Mouse (Mus musculus): ENCODE measurements around the gene Tmem210. TPM values are rescaled to one million over a fixed set of nuclear protein-coding genes. Genes with fewer than 3 reads are reported as not detected.

Gene Tmem210
- polyA plus RNA-seq, 1 experiment from 2014 or later = not detected

DNA sequence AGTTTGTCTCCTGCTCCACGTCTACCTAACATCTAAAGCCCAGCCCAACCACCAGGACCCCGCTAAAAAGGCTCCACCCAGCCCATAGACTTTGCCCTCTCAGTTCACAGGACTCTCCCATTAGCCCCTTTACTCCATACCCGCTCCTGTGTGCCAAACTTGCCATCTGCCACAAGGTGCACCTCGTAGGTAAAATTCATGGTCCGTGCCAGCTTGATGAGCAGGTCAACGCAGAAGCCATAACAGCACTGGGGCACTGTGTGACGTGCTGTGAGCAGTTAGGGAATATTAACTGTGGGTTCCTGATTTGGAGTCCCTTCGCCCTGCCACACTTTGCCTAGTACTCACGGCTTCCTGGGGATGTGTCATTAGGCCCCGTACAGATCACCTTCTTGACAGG, 10.1 kb downstream of the Tmem210 start:
- H3K36me3 ChIP-seq (ENCODE audit: control insufficient read depth, insufficient read depth, low read length) = no peaks in the 10 kb centered on the region
- H3K27ac ChIP-seq (ENCODE audit: low read depth, low read length) = no peak overlapping the region
- no peak for DNase-seq (ENCODE audit: low spot score)
- WGBS = 85% methylated on average over 10 of the region's 10 CpGs
- H3K4me1 ChIP-seq (replicated peaks; ENCODE audit: control insufficient read depth, insufficient read depth, low read length) = no peaks in the 10 kb centered on the region
- no peak overlapping the region for H3K4me2 ChIP-seq (replicated peaks; ENCODE audit: low read depth, low read length)
- H3K4me3 ChIP-seq (ENCODE audit: low read depth, low read length) = no peak overlapping the region
- H3K9ac ChIP-seq (ENCODE audit: low read depth, low read length) = no peak overlapping the region
- no peaks in the 10 kb centered on the region for H3K9me3 ChIP-seq (ENCODE audit: control insufficient read depth, low read length)
- H3K27me3 ChIP-seq (ENCODE audit: control insufficient read depth, insufficient read depth, low read length) = peaks cover 15% of the 10 kb centered on the region
- ATAC-seq (ENCODE audit: low FRiP score) = no peak

DNA sequence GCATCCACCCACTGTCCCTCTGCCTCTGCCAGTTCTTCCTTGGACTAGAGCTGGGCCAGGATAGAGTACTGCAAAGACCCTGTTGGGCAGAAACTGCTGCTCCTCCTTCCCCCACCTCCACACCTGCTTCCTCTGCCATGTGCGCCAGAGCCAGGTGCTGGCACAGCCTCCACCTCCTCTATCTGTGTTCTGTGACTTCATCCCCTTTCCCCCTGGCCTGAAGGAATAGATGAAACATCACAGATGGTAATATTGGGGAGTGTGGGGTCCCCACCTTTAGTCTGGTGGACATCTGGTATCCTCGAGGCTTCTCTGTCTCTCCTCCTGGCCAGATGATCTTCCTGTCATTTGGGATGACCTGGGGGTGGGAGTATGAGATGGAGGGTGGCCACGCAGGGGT, 15.5 kb downstream of the Tmem210 start:
- peaks cover 15% of the 10 kb centered on the region for H3K27me3 ChIP-seq (ENCODE audit: control insufficient read depth, insufficient read depth, low read length)
- no peaks in the 10 kb centered on the region for H3K36me3 ChIP-seq (ENCODE audit: control insufficient read depth, insufficient read depth, low read length)
- WGBS = 76% methylated on average over 3 of the region's 3 CpGs
- no peaks in the 10 kb centered on the region for H3K9me3 ChIP-seq (ENCODE audit: control insufficient read depth, low read length)
- DNase-seq (ENCODE audit: low spot score) (no peak), ATAC-seq (ENCODE audit: low FRiP score) (no peak)
- no peak overlapping the region for H3K4me3 ChIP-seq (ENCODE audit: low read depth, low read length)
- H3K4me1 ChIP-seq (replicated peaks; ENCODE audit: control insufficient read depth, insufficient read depth, low read length) = peaks cover 3% of the 10 kb centered on the region; the same call in 1 of the 2 replicates
- H3K9ac ChIP-seq (ENCODE audit: low read depth, low read length) = no peak overlapping the region
- H3K4me2 ChIP-seq (replicated peaks; ENCODE audit: low read depth, low read length) = no peak overlapping the region
- H3K27ac ChIP-seq (ENCODE audit: low read depth, low read length) = no peak overlapping the region

DNA sequence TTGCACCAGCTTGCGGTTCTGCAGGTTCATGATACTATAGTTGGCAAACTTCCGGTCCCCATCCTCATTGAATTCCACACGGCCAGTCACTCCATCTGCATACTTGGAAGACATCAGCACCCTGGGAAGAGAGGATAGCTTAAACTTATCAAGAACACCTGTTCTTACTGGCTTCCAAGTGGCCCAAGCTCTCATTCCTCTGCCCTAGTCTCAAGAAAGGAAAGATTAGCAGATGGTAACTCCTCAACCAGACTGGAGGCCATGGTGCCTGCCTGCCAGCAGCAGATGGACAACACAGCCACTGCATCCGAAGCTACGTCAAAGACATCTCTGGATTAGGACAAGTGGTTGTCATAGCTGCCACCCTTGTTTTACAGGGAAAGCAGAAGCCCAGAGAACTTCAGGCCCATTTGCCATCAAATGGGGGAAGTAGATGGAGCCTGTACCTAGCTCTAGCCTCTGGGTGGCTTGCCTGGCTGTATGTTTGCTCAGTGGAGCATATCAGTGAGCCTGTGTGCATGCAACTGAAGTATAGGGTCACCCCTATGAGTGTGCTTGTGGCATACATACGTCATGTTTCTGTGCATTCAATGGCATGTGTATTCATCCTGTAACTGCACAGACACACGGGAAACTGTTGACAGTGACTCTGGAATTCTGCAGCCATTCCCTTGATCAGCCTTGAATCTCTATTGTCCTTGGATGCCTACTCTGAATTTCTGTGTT, 16.1 kb downstream of the Tmem210 start:
- peaks cover 20% of the 10 kb centered on the region for H3K27me3 ChIP-seq (ENCODE audit: control insufficient read depth, insufficient read depth, low read length)
- peak overlapping the region; percentile 63; the same call in 1 of the 2 replicates for H3K4me2 ChIP-seq (replicated peaks; ENCODE audit: low read depth, low read length)
- peak overlapping the region; percentile 36; the same call in 1 of the 2 replicates for H3K4me3 ChIP-seq (ENCODE audit: low read depth, low read length)
- WGBS = 75% methylated on average over 7 of the region's 7 CpGs
- no peak overlapping the region for H3K27ac ChIP-seq (ENCODE audit: low read depth, low read length)
- no peaks in the 10 kb centered on the region for H3K9me3 ChIP-seq (ENCODE audit: control insufficient read depth, low read length)
- peaks cover 3% of the 10 kb centered on the region; the same call in 1 of the 2 replicates for H3K4me1 ChIP-seq (replicated peaks; ENCODE audit: control insufficient read depth, insufficient read depth, low read length)
- DNase-seq (ENCODE audit: low spot score) (no peak), ATAC-seq (ENCODE audit: low FRiP score) (no peak)
- no peak overlapping the region for H3K9ac ChIP-seq (ENCODE audit: low read depth, low read length)
- no peaks in the 10 kb centered on the region for H3K36me3 ChIP-seq (ENCODE audit: control insufficient read depth, insufficient read depth, low read length)

DNA sequence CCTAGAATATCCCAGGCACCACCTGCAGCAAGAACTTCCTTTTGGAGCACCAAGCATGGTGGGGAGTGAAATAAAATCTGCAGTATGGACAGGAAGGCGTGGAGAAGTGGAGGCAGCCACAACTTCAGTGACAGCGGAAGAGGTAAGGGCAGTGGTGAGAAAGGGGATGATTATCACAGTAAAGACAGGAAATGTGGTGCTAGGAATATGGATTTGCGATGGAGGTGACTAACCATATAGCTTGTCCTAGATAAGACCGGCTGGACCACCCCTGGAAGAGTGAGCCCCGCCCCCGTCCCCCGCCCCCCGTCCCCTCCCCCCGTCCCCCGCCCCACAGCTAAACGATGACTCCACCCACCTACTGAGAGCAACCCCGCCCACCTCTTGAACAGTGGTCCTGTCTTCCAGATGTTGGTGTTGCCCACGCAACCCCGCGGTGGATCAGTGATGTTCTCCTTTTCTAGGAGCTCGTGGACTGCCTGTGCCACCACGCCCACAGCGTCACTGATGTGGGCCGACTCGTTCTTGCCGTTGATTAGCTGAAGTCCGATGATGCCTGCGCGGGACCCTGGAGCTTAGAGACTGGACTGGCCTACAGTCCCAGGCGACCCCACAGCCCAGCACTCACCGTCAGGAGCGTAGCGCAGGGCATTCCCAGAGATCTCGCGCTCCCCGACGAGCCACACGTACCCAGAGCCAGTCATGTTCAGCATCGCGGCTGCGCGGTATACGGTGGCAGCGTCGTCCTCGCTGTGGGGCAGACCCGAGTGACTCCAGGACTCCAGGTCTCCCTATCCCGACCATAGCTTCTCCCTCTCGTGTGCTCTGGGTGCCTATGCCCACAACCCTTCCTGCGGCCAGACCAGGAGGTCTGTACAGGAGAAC, 17.0 kb downstream of the Tmem210 start:
- Histone ChIP-seq H3K4me3 (ENCODE audit: low read depth, low read length) (peak overlapping the region; percentile 36), H3K9ac (ENCODE audit: low read depth, low read length) (peak overlapping the region; percentile 52), H3K9me3 (ENCODE audit: control insufficient read depth, low read length) (no peaks in the 10 kb centered on the region), H3K27me3 (ENCODE audit: control insufficient read depth, insufficient read depth, low read length) (peaks cover 23% of the 10 kb centered on the region), H3K4me1 (replicated peaks; ENCODE audit: control insufficient read depth, insufficient read depth, low read length) (peaks cover 3% of the 10 kb centered on the region; the same call in 1 of the 2 replicates), H3K4me2 (replicated peaks; ENCODE audit: low read depth, low read length) (peak overlapping the region; percentile 63), H3K36me3 (ENCODE audit: control insufficient read depth, insufficient read depth, low read length) (no peaks in the 10 kb centered on the region), H3K27ac (ENCODE audit: low read depth, low read length) (no peak overlapping the region)
- DNase-seq (ENCODE audit: low spot score) (peak; percentile 72), ATAC-seq (ENCODE audit: low FRiP score) (peak; percentile 72)
- 3% methylated on average over 45 of the region's 45 CpGs for WGBS

DNA sequence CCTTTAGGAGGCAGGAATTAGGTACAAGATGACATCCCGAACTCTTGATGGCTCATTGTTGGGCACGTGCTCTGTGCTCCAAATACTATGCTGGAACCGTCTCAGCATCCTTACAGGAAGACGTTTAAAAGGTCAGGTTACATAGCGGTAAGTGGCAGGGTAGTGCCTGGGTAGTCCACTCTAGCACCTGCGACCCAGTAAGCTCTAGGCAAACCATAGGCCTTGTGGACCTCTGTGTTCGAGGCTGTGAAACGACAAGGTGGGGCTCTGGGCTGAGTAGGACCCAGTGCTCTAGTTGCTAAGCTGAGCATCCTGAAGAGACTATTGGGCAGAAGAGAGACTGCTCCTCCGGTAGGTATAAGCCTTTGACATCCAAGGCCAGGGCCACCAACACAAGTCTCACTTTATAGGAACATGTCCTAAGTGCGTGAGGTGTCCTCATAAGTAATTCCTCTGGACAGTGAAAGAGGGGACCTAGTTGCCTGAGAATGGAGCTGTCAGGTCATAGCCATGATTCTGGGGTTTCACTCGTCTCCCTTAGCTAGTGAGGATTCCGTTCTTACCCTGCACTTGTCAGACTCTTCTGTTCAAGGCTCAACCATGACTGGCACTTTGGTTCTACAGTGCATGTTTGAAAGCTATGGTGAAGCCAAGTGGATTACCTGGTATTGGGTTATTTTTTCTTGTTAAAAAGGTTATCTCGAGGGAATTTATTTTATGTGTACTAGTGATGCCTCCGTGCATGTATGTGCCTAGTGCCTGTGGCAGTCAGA, 17.8 kb downstream of the Tmem210 start:
- Histone ChIP-seq H3K4me3 (ENCODE audit: low read depth, low read length) (peak overlapping the region; percentile 36), H3K9me3 (ENCODE audit: control insufficient read depth, low read length) (no peaks in the 10 kb centered on the region), H3K27ac (ENCODE audit: low read depth, low read length) (no peak overlapping the region), H3K27me3 (ENCODE audit: control insufficient read depth, insufficient read depth, low read length) (peaks cover 29% of the 10 kb centered on the region), H3K9ac (ENCODE audit: low read depth, low read length) (no peak overlapping the region), H3K4me2 (replicated peaks; ENCODE audit: low read depth, low read length) (peak overlapping the region; percentile 63), H3K4me1 (replicated peaks; ENCODE audit: control insufficient read depth, insufficient read depth, low read length) (peaks cover 3% of the 10 kb centered on the region; the same call in 1 of the 2 replicates), H3K36me3 (ENCODE audit: control insufficient read depth, insufficient read depth, low read length) (no peaks in the 10 kb centered on the region)
- DNase-seq (ENCODE audit: low spot score) = no peak
- ATAC-seq (ENCODE audit: low FRiP score) = no peak
- WGBS = 51% methylated on average over 14 of the region's 14 CpGs

DNA sequence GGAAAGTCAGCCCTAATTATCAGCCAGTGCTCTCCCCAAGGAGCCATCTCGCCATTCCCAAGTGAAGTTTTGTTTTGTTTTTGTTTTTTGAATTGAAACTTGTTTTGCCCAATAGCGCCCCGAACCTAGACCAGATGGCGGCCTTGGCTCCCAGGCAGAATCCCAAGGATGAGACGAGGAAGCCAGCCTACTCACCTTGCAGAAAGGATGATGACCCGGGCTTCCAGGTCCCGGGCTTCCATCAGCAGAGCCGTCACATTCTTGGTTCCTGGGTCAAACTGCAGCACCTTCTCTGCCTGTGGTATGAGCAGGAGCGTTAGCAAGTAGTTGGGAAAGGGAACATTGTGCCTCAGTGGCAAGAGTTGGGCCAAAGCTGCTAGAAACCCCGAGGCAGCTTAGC, 22.2 kb downstream of the Tmem210 start:
- WGBS = 55% methylated on average over 10 of the region's 10 CpGs
- Histone ChIP-seq H3K27ac (ENCODE audit: low read depth, low read length) (no peak overlapping the region), H3K9me3 (ENCODE audit: control insufficient read depth, low read length) (no peaks in the 10 kb centered on the region), H3K36me3 (ENCODE audit: control insufficient read depth, insufficient read depth, low read length) (no peaks in the 10 kb centered on the region), H3K27me3 (ENCODE audit: control insufficient read depth, insufficient read depth, low read length) (peaks cover 54% of the 10 kb centered on the region), H3K9ac (ENCODE audit: low read depth, low read length) (no peak overlapping the region), H3K4me2 (replicated peaks; ENCODE audit: low read depth, low read length) (no peak overlapping the region), H3K4me3 (ENCODE audit: low read depth, low read length) (no peak overlapping the region), H3K4me1 (replicated peaks; ENCODE audit: control insufficient read depth, insufficient read depth, low read length) (no peaks in the 10 kb centered on the region)
- ATAC-seq (ENCODE audit: low FRiP score) = no peak
- DNase-seq (ENCODE audit: low spot score) = no peak

DNA sequence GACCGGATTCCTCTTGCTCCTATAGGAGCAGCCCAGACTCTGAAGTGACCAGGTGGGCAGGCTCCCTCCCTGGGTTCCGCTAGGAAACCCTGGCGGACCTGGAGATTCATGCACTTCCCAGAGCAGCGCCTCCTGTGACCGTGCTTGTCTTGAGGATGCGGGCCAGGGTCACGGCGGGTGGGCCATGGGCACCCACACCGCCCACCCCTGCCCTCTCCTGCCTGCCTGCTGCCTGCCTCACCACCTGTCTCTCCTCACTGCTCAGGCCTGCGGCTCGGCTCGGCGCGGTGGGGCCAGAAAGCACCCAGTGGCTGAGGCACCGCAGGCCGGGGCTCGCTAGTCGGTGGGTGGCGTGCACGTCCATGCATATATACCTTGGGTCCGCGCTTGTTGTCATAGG, 23.0 kb downstream of the Tmem210 start:
- H3K9ac ChIP-seq (ENCODE audit: low read depth, low read length) = no peak overlapping the region
- H3K27ac ChIP-seq (ENCODE audit: low read depth, low read length) = no peak overlapping the region
- H3K4me1 ChIP-seq (replicated peaks; ENCODE audit: control insufficient read depth, insufficient read depth, low read length) = no peaks in the 10 kb centered on the region
- H3K9me3 ChIP-seq (ENCODE audit: control insufficient read depth, low read length) = no peaks in the 10 kb centered on the region
- ATAC-seq (ENCODE audit: low FRiP score) (no peak), DNase-seq (ENCODE audit: low spot score) (no peak)
- H3K4me3 ChIP-seq (ENCODE audit: low read depth, low read length) = no peak overlapping the region
- H3K27me3 ChIP-seq (ENCODE audit: control insufficient read depth, insufficient read depth, low read length) = peaks cover 51% of the 10 kb centered on the region
- no peak overlapping the region for H3K4me2 ChIP-seq (replicated peaks; ENCODE audit: low read depth, low read length)
- H3K36me3 ChIP-seq (ENCODE audit: control insufficient read depth, insufficient read depth, low read length) = no peaks in the 10 kb centered on the region
- WGBS = 3% methylated on average over 22 of the region's 22 CpGs

DNA sequence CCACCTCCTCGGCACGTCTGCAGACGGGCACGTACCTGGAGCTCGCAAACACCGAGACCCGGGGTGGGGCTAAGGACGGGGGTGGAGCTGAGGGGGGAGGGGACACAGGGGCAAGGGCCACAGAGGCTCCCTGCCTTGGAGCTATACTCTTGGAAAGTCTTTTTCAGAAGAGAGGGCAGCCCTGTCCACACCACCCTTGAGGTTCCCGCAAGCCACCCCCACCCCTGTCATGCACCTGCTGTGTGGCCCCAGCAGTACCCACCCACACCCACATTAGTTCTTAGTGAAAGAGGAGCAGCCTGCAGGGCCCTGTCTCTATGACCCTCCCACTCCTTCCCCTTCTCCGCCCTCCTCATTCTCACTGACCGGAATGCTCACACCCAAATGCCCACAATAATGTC, 23.5 kb downstream of the Tmem210 start:
- peaks cover 51% of the 10 kb centered on the region for H3K27me3 ChIP-seq (ENCODE audit: control insufficient read depth, insufficient read depth, low read length)
- no peak overlapping the region for H3K4me2 ChIP-seq (replicated peaks; ENCODE audit: low read depth, low read length)
- no peaks in the 10 kb centered on the region for H3K9me3 ChIP-seq (ENCODE audit: control insufficient read depth, low read length)
- H3K9ac ChIP-seq (ENCODE audit: low read depth, low read length) = no peak overlapping the region
- H3K4me3 ChIP-seq (ENCODE audit: low read depth, low read length) = no peak overlapping the region
- DNase-seq (ENCODE audit: low spot score) (no peak), ATAC-seq (ENCODE audit: low FRiP score) (no peak)
- no peak overlapping the region for H3K27ac ChIP-seq (ENCODE audit: low read depth, low read length)
- no peaks in the 10 kb centered on the region for H3K36me3 ChIP-seq (ENCODE audit: control insufficient read depth, insufficient read depth, low read length)
- 2% methylated on average over 11 of the region's 11 CpGs for WGBS
- no peaks in the 10 kb centered on the region for H3K4me1 ChIP-seq (replicated peaks; ENCODE audit: control insufficient read depth, insufficient read depth, low read length)

All from hindbrain, embryonic 11.5 days (tissue).